Mouse (Mus musculus): ENCODE measurements around the gene Jak2. TPM values are rescaled to one million over a fixed set of nuclear protein-coding genes. Genes with fewer than 3 reads are reported as not detected.

Gene Jak2
- polyA plus RNA-seq, 1 experiment from 2014 or later = 9.8 TPM

- H3K27ac ChIP-seq (ENCODE audit: low read depth, low read length) = no peak overlapping the region
- H3K36me3 ChIP-seq (ENCODE audit: control insufficient read depth, insufficient read depth, low read length) = no peaks in the 10 kb centered on the region
- H3K9me3 ChIP-seq (replicated peaks; ENCODE audit: control insufficient read depth, low read length) = no peaks in the 10 kb centered on the region
- H3K4me1 ChIP-seq (ENCODE audit: control insufficient read depth, insufficient read depth, low read length) = no peaks in the 10 kb centered on the region
- 82% methylated on average over 9 of the region's 9 CpGs for whole genome bisulfite sequencing (ENCODE audit: insufficient replicate concordance)
- no peak overlapping the region for H3K4me2 ChIP-seq
- no peaks in the 10 kb centered on the region for H3K27me3 ChIP-seq (ENCODE audit: control insufficient read depth, insufficient read depth, low read length)
- no peak overlapping the region for H3K9ac ChIP-seq (ENCODE audit: low read depth, low read length)
- no peak for ATAC-seq (replicated peaks; ENCODE audit: insufficient number of reproducible peaks, low FRiP score, low TSS enrichment)
- no peak overlapping the region for H3K4me3 ChIP-seq (ENCODE audit: low read depth, low read length)
Measured at GRCm38 (mm10) chr19:29261638-29262037, 10.0 kb downstream of the Jak2 start.

- H3K4me2 ChIP-seq = no peak overlapping the region
- WGBS (ENCODE audit: insufficient replicate concordance) = 78% methylated on average over 1 of the region's 1 CpGs
- no peaks in the 10 kb centered on the region for H3K27me3 ChIP-seq (ENCODE audit: control insufficient read depth, insufficient read depth, low read length)
- no peak for ATAC-seq (replicated peaks; ENCODE audit: insufficient number of reproducible peaks, low FRiP score, low TSS enrichment)
- H3K9me3 ChIP-seq (replicated peaks; ENCODE audit: control insufficient read depth, low read length) = no peaks in the 10 kb centered on the region
- H3K4me1 ChIP-seq (ENCODE audit: control insufficient read depth, insufficient read depth, low read length) = no peaks in the 10 kb centered on the region
- H3K4me3 ChIP-seq (ENCODE audit: low read depth, low read length) = no peak overlapping the region
- H3K9ac ChIP-seq (ENCODE audit: low read depth, low read length) = no peak overlapping the region
- no peak overlapping the region for H3K27ac ChIP-seq (ENCODE audit: low read depth, low read length)
- H3K36me3 ChIP-seq (ENCODE audit: control insufficient read depth, insufficient read depth, low read length) = no peaks in the 10 kb centered on the region
Measured at GRCm38 (mm10) chr19:29263492-29263891, 11.9 kb downstream of the Jak2 start.

- Histone ChIP-seq H3K27ac (ENCODE audit: low read depth, low read length) (peak overlapping the region; percentile 41; the same call in 1 of the 2 replicates), H3K9me3 (replicated peaks; ENCODE audit: control insufficient read depth, low read length) (no peaks in the 10 kb centered on the region), H3K4me3 (ENCODE audit: low read depth, low read length) (no peak overlapping the region), H3K4me1 (ENCODE audit: control insufficient read depth, insufficient read depth, low read length) (peaks cover 6% of the 10 kb centered on the region), H3K4me2 (no peak overlapping the region), H3K36me3 (ENCODE audit: control insufficient read depth, insufficient read depth, low read length) (no peaks in the 10 kb centered on the region), H3K27me3 (ENCODE audit: control insufficient read depth, insufficient read depth, low read length) (no peaks in the 10 kb centered on the region), H3K9ac (ENCODE audit: low read depth, low read length) (no peak overlapping the region)
- ATAC-seq (replicated peaks; ENCODE audit: insufficient number of reproducible peaks, low FRiP score, low TSS enrichment) = no peak
- WGBS (ENCODE audit: insufficient replicate concordance) = 67% methylated on average over 5 of the region's 5 CpGs
Measured at GRCm38 (mm10) chr19:29265538-29265937, 13.9 kb downstream of the Jak2 start.

GRCm38 (mm10) chr19:29267075-29267868 is 15.6 kb downstream of the Jak2 start:
- Histone ChIP-seq H3K9ac (ENCODE audit: low read depth, low read length) (no peak overlapping the region), H3K36me3 (ENCODE audit: control insufficient read depth, insufficient read depth, low read length) (no peaks in the 10 kb centered on the region), H3K9me3 (replicated peaks; ENCODE audit: control insufficient read depth, low read length) (no peaks in the 10 kb centered on the region), H3K27ac (ENCODE audit: low read depth, low read length) (no peak overlapping the region), H3K4me3 (ENCODE audit: low read depth, low read length) (no peak overlapping the region), H3K4me1 (ENCODE audit: control insufficient read depth, insufficient read depth, low read length) (peaks cover 6% of the 10 kb centered on the region), H3K27me3 (ENCODE audit: control insufficient read depth, insufficient read depth, low read length) (no peaks in the 10 kb centered on the region), H3K4me2 (no peak overlapping the region)
- ATAC-seq (replicated peaks; ENCODE audit: insufficient number of reproducible peaks, low FRiP score, low TSS enrichment) = no peak
- WGBS (ENCODE audit: insufficient replicate concordance) = 84% methylated on average over 4 of the region's 4 CpGs

GRCm38 (mm10) chr19:29268788-29269321 is 17.2 kb downstream of the Jak2 start:
- 88% methylated on average over 4 of the region's 4 CpGs for WGBS (ENCODE audit: insufficient replicate concordance)
- no peaks in the 10 kb centered on the region for H3K9me3 ChIP-seq (replicated peaks; ENCODE audit: control insufficient read depth, low read length)
- no peak overlapping the region for H3K4me2 ChIP-seq
- H3K9ac ChIP-seq (ENCODE audit: low read depth, low read length) = no peak overlapping the region
- H3K4me1 ChIP-seq (ENCODE audit: control insufficient read depth, insufficient read depth, low read length) = peaks cover 6% of the 10 kb centered on the region
- H3K27ac ChIP-seq (ENCODE audit: low read depth, low read length) = no peak overlapping the region
- H3K36me3 ChIP-seq (ENCODE audit: control insufficient read depth, insufficient read depth, low read length) = no peaks in the 10 kb centered on the region
- ATAC-seq (replicated peaks; ENCODE audit: insufficient number of reproducible peaks, low FRiP score, low TSS enrichment) = no peak
- no peak overlapping the region for H3K4me3 ChIP-seq (ENCODE audit: low read depth, low read length)
- no peaks in the 10 kb centered on the region for H3K27me3 ChIP-seq (ENCODE audit: control insufficient read depth, insufficient read depth, low read length)

GRCm38 (mm10) chr19:29270226-29270625 is 18.6 kb downstream of the Jak2 start:
- Histone ChIP-seq H3K9me3 (replicated peaks; ENCODE audit: control insufficient read depth, low read length) (no peaks in the 10 kb centered on the region), H3K9ac (ENCODE audit: low read depth, low read length) (no peak overlapping the region), H3K4me1 (ENCODE audit: control insufficient read depth, insufficient read depth, low read length) (peaks cover 6% of the 10 kb centered on the region), H3K36me3 (ENCODE audit: control insufficient read depth, insufficient read depth, low read length) (no peaks in the 10 kb centered on the region), H3K4me2 (no peak overlapping the region), H3K27me3 (ENCODE audit: control insufficient read depth, insufficient read depth, low read length) (no peaks in the 10 kb centered on the region), H3K4me3 (ENCODE audit: low read depth, low read length) (no peak overlapping the region), H3K27ac (ENCODE audit: low read depth, low read length) (no peak overlapping the region)
- no peak for ATAC-seq (replicated peaks; ENCODE audit: insufficient number of reproducible peaks, low FRiP score, low TSS enrichment)
- WGBS (ENCODE audit: insufficient replicate concordance) = 40% methylated on average over 6 of the region's 6 CpGs

- Histone ChIP-seq H3K27me3 (ENCODE audit: control insufficient read depth, insufficient read depth, low read length) (no peaks in the 10 kb centered on the region), H3K9ac (ENCODE audit: low read depth, low read length) (no peak overlapping the region), H3K36me3 (ENCODE audit: control insufficient read depth, insufficient read depth, low read length) (no peaks in the 10 kb centered on the region), H3K4me1 (ENCODE audit: control insufficient read depth, insufficient read depth, low read length) (peaks cover 6% of the 10 kb centered on the region), H3K27ac (ENCODE audit: low read depth, low read length) (no peak overlapping the region), H3K9me3 (replicated peaks; ENCODE audit: control insufficient read depth, low read length) (no peaks in the 10 kb centered on the region), H3K4me2 (peak overlapping the region; percentile 38; the same call in 1 of the 2 replicates), H3K4me3 (ENCODE audit: low read depth, low read length) (no peak overlapping the region)
- ATAC-seq (replicated peaks; ENCODE audit: insufficient number of reproducible peaks, low FRiP score, low TSS enrichment) = no peak
- 43% methylated on average over 12 of the region's 12 CpGs for WGBS (ENCODE audit: insufficient replicate concordance)
Measured at GRCm38 (mm10) chr19:29271147-29271578, 19.5 kb downstream of the Jak2 start.

GRCm38 (mm10) chr19:29272011-29272809 is 20.6 kb downstream of the Jak2 start:
- no peak overlapping the region for H3K27ac ChIP-seq (ENCODE audit: low read depth, low read length)
- H3K4me2 ChIP-seq = no peak overlapping the region
- ATAC-seq (replicated peaks; ENCODE audit: insufficient number of reproducible peaks, low FRiP score, low TSS enrichment) = no peak
- H3K36me3 ChIP-seq (ENCODE audit: control insufficient read depth, insufficient read depth, low read length) = peaks cover 4% of the 10 kb centered on the region; the same call in 1 of the 2 replicates
- no peaks in the 10 kb centered on the region for H3K9me3 ChIP-seq (replicated peaks; ENCODE audit: control insufficient read depth, low read length)
- no peak overlapping the region for H3K9ac ChIP-seq (ENCODE audit: low read depth, low read length)
- 90% methylated on average over 3 of the region's 3 CpGs for WGBS (ENCODE audit: insufficient replicate concordance)
- no peak overlapping the region for H3K4me3 ChIP-seq (ENCODE audit: low read depth, low read length)
- H3K27me3 ChIP-seq (ENCODE audit: control insufficient read depth, insufficient read depth, low read length) = no peaks in the 10 kb centered on the region
- peaks cover 6% of the 10 kb centered on the region for H3K4me1 ChIP-seq (ENCODE audit: control insufficient read depth, insufficient read depth, low read length)

All from heart, embryonic 11.5 days (tissue).